Mouse (Mus musculus): ENCODE measurements around the gene Hoxb5. TPM values are rescaled to one million over a fixed set of nuclear protein-coding genes. Genes with fewer than 3 reads are reported as not detected.

Gene Hoxb5
- polyA plus RNA-seq, 1 experiment from 2014 or later: 0.07 TPM

DNA sequence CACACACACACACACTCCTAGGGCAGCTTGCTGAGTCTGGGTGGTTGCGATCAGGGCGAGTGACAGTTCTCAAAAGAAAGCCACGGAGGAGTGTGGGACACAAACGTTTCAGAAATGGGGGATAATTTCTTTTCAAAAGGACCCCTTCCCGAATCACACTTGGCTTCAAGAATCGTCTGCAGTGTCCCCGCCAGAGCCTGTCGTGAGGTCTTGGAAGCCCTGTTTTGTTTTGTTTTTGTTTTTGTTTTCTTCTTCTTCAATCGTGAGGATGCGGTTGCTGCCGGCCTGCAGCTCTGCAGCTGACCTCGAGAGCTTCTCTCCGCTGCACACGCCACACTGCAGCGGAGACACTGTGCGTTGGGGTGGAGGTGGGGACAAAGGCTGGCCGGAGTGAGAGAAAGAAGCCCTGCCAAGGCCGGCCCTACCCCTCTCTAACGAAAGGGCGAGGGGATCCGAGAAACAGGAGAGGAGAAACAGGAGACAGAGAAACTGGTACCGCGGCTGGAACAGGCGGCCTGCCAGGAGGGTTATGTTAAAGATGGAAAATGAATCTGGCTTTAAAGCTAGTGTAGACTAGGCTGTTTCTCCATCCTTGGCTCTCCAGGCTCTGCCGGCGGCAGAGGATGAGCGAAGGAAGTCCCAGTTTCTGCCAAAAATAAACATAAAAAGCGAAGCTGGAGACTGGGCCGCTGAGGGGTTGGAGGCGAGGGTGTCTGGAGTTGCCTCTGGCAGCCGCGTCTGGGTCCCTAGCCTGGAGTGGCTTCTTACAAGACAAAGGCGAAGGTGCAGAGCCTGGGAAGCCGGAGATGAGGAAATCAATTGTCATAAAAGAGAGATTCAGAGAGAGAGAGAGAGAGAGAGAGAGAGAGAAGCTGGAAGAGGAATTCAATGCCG lies 25.7 kb upstream of the Hoxb5 start:
- no peaks in the 10 kb centered on the region for H3K9me3 ChIP-seq
- no peaks in the 10 kb centered on the region for H3K36me3 ChIP-seq (replicated peaks)
- H3K27ac ChIP-seq (replicated peaks): no peak overlapping the region
- H3K4me3 ChIP-seq: no peak overlapping the region
- 2% methylated on average over 35 of the region's 35 CpGs for WGBS
- H3K27me3 ChIP-seq (replicated peaks; ENCODE audit: low read depth, poor library complexity, severe bottlenecking): peaks cover 100% of the 10 kb centered on the region
- DNase-seq (ENCODE audit: low spot score): no peak
- H3K4me1 ChIP-seq: peaks cover 2% of the 10 kb centered on the region

DNA sequence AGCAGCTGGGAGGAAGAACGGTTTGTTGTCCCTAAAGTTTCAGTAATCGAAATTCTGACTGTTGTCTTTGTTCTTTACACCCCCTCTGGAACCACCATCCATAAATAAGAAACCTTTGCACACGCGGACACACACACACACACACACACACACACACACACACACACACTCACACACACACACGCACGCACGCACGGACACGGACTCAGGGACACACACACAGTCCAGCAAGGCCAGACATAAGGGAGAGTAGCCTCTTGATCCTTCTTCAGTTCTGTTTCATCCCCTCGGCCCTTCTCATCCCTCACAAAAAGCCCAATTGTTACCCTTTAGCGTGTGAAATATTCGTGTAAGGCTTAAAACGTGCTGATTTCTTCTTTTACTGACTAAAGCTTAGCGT lies 24.8 kb upstream of the Hoxb5 start:
- Histone ChIP-seq H3K9me3 (no peaks in the 10 kb centered on the region), H3K4me3 (no peak overlapping the region), H3K27ac (replicated peaks) (no peak overlapping the region), H3K36me3 (replicated peaks) (no peaks in the 10 kb centered on the region), H3K4me1 (peaks cover 5% of the 10 kb centered on the region), H3K27me3 (replicated peaks; ENCODE audit: low read depth, poor library complexity, severe bottlenecking) (peaks cover 100% of the 10 kb centered on the region)
- DNase-seq (ENCODE audit: low spot score): no peak
- 14% methylated on average over 14 of the region's 14 CpGs for WGBS

DNA sequence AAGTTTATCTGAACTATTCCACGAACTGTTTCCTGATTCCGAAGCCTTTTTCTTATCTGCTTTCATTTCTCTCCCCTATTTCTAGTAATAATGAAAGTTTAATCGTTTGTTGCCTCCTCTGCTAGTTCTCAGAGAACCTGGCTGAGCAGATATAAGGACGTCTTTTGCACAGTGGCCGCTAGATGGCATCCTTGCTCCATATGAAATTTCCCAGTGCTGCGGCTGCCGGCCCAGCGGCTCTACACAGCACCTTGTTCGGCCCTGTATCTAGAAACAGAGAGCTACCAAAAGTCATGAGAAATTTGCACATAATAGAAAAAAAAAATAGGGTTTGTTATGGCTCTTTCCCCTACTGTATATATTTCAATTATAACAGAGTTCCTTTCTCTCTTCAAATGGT lies 24.4 kb upstream of the Hoxb5 start:
- WGBS: 1% methylated on average over 9 of the region's 9 CpGs
- DNase-seq (ENCODE audit: low spot score): peak; percentile 88
- no peaks in the 10 kb centered on the region for H3K36me3 ChIP-seq (replicated peaks)

DNA sequence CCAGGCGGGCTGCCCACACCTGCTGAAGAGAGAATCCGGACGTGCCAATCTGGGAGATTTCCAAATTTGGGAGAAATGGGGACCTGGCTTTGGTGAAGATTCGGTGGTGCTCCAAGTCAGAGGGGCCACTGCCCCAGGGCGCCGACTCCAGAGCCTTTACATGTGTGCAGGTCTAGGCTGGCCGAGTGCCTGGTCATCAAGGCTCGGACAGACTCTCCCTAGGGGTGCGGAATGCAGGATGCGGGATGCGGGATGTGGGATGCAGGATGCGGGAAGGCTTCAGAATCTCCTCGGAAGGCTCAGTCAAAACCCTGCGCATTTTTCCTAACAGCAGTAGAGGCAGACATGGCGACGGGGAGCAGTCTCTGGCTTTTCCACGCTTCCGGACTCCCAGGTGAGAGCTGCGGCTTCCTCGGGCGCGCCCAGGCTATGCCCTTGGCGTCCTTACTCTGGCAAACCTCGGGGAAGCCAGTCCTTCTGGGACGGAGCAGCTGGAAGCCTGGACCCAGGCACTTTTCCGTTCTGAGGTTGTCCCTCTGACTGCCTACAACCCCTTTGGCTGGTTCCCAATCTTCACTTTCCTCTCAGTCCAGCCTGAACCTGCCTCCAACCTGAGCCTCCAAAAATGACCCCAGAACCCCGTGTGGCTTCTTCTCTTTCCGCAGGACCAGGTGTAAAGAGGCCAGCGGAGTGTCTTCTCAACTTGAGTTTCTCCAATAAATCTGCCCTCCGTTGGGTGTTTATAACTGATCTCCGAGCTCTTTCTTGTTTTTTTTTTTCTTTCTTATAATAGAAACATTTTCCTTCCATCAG lies 23.5 kb upstream of the Hoxb5 start:
- H3K27me3 ChIP-seq (replicated peaks; ENCODE audit: low read depth, poor library complexity, severe bottlenecking): peaks cover 100% of the 10 kb centered on the region
- WGBS: 2% methylated on average over 31 of the region's 31 CpGs
- peaks cover 12% of the 10 kb centered on the region for H3K4me1 ChIP-seq
- H3K4me3 ChIP-seq: no peak overlapping the region
- no peak overlapping the region for H3K27ac ChIP-seq (replicated peaks)
- no peaks in the 10 kb centered on the region for H3K9me3 ChIP-seq
- no peak for DNase-seq (ENCODE audit: low spot score)
- H3K36me3 ChIP-seq (replicated peaks): no peaks in the 10 kb centered on the region

More for the DNA sequence above, 24.4 kb upstream of the Hoxb5 start:
- H3K27ac ChIP-seq (replicated peaks): no peak overlapping the region
- H3K27me3 ChIP-seq (replicated peaks; ENCODE audit: low read depth, poor library complexity, severe bottlenecking): peaks cover 100% of the 10 kb centered on the region
- H3K4me1 ChIP-seq: peaks cover 5% of the 10 kb centered on the region
- H3K4me3 ChIP-seq: no peak overlapping the region
- no peaks in the 10 kb centered on the region for H3K9me3 ChIP-seq

DNA sequence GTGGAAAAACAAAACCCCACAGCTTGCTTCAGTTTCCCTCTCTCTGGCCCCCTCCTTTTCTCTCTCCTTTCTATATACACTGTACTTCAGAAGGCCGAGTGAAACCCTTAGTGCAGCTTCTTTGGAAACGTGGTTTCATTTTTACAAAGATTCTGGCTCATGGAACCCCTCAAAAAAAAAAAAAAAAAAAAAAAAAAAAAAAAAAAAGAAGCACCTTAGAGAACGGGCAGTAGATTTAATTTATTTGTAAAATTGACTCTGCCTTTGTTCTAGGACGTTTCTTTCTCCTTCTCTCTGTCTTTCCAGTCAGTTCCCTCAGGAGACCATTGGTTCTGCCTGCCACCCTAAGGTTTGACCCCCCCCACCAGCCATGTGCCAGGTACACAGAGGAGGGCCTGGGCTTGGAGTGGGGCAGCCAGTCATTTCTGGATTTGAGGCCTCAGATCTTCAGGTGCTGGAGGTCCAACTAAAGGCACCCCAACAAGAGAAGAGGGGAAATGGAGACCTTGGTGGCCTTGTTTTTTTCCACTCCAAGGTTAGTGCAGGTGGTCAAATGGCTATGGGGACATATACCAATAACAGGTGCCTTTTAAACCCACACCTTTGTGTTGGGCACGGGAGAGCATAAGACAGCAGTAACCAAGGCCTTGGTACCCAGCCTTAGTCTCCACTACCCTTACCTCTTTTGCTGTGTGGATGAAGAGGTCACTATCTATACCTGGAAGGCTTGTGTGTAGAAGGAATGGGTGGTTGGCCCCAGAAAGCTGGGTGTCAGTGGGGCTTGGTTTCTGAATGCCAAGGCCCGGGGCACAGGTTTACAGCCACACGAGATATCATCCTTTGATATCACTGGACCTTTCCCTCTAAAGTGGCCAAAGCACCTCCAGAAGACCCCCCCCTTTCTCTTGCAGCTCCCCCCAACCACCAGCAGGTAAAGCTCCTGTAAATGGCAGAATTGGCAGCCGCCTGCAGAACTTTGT lies 22.4 kb upstream of the Hoxb5 start:
- H3K4me1 ChIP-seq: peaks cover 15% of the 10 kb centered on the region
- H3K4me3 ChIP-seq: no peak overlapping the region
- no peaks in the 10 kb centered on the region for H3K9me3 ChIP-seq
- H3K27ac ChIP-seq (replicated peaks): no peak overlapping the region
- WGBS: 5% methylated on average over 8 of the region's 8 CpGs
- no peak for DNase-seq (ENCODE audit: low spot score)
- H3K36me3 ChIP-seq (replicated peaks): no peaks in the 10 kb centered on the region
- peaks cover 100% of the 10 kb centered on the region for H3K27me3 ChIP-seq (replicated peaks; ENCODE audit: low read depth, poor library complexity, severe bottlenecking)

DNA sequence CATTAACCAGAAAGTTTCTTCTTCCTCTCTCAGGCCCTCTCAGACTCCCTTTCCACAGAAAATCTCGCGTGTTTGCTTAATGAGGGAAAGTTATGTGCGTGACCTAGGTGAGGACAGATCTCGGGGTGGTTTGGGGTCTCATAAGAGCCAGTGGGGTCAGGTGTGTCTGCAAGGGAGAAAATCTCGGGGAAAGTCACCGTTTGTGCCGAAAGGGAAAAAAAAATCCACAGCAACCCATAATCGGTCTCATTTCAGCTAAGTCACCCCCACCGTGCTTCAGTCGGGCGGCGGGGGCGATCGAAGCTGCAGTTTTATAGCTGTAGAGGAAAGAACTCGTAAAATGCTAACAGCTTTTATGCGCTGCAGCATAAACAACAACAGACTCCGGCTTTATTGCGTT lies 21.7 kb upstream of the Hoxb5 start:
- Histone ChIP-seq H3K4me1 (peaks cover 15% of the 10 kb centered on the region), H3K9me3 (no peaks in the 10 kb centered on the region), H3K27me3 (replicated peaks; ENCODE audit: low read depth, poor library complexity, severe bottlenecking) (peaks cover 100% of the 10 kb centered on the region), H3K4me3 (no peak overlapping the region), H3K36me3 (replicated peaks) (no peaks in the 10 kb centered on the region), H3K27ac (replicated peaks) (no peak overlapping the region)
- DNase-seq (ENCODE audit: low spot score): no peak
- 5% methylated on average over 18 of the region's 18 CpGs for WGBS

DNA sequence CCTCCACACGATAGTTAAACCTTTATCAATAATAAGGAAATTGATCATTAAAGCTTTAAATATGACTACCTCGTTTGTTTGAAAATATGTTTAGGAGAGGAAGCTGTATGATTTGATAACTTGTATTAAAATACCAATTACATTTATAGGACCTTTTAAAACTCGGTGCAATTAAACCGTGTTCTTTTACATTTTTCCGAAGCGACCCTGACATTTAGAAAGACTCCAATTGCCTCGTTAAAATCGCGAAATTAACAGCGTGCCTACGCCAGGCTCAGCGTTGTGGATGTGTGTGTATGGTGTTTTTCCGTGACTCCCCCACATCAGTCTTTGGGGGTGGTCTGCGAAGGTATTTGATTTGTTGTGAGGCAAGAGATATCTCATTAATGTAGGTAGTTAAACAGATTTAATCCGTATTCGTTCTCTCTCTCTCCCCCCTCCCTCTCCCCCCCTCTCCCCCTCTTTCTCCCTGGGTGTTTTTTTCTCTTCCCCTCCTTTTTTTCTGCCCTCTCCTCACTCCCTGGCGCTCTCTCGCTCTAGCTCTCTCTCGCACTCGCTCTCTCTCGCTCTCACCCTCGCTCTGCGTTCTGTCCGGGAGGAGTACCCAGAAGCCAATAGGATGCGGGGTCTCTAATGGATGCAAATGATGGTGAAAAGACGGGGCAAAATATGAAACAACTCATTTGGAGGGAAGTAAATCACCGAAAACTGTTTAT lies 21.1 kb upstream of the Hoxb5 start, which contains the start of gene Hoxb8:
Hoxb8 (plus strand) TSS at position 51 of the 716 bp plus-strand sequence.
- peaks cover 19% of the 10 kb centered on the region for H3K4me1 ChIP-seq
- no peaks in the 10 kb centered on the region for H3K9me3 ChIP-seq
- H3K4me3 ChIP-seq: no peak within 1 kb of the TSS
- H3K27ac ChIP-seq (replicated peaks): no peak within 1 kb of the TSS
- no peaks in the 10 kb centered on the region for H3K36me3 ChIP-seq (replicated peaks)
- DNase-seq (ENCODE audit: low spot score): no peak
- WGBS: 2% methylated on average over 27 of the region's 27 CpGs
- H3K27me3 ChIP-seq (replicated peaks; ENCODE audit: low read depth, poor library complexity, severe bottlenecking): peaks cover 100% of the 10 kb centered on the region

DNA sequence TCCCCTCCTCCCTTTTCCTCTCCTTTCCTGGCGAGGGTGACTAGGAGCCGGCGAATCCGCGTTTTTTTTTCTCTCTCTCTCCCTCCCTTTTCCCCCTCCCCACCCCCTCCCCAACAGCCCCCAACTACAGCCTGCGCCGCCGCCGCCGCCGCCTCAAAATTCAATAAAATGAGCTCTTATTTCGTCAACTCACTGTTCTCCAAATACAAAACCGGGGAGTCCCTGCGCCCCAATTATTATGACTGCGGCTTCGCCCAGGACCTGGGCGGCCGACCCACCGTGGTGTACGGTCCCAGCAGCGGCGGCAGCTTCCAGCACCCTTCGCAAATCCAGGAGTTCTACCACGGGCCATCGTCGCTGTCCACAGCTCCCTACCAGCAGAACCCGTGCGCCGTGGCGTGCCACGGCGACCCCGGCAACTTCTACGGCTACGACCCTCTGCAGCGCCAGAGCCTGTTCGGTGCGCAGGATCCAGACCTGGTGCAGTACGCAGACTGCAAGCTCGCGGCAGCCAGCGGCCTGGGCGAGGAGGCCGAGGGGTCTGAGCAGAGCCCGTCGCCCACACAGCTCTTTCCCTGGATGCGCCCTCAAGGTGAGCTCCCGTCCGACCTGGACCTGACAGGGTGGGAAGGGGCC lies 20.2 kb upstream of the Hoxb5 start:
- peaks cover 100% of the 10 kb centered on the region for H3K27me3 ChIP-seq (replicated peaks; ENCODE audit: low read depth, poor library complexity, severe bottlenecking)
- under 1% methylated on average over 49 of the region's 49 CpGs for whole genome bisulfite sequencing
- H3K9me3 ChIP-seq: no peaks in the 10 kb centered on the region
- no peak overlapping the region for H3K27ac ChIP-seq (replicated peaks)
- DNase-seq (ENCODE audit: low spot score): peak; percentile 79
- peaks cover 20% of the 10 kb centered on the region for H3K4me1 ChIP-seq
- no peaks in the 10 kb centered on the region for H3K36me3 ChIP-seq (replicated peaks)
- H3K4me3 ChIP-seq: 0 out of 2 replicates have a peak overlapping the region, but pooled peaks have one; percentile 11

DNA sequence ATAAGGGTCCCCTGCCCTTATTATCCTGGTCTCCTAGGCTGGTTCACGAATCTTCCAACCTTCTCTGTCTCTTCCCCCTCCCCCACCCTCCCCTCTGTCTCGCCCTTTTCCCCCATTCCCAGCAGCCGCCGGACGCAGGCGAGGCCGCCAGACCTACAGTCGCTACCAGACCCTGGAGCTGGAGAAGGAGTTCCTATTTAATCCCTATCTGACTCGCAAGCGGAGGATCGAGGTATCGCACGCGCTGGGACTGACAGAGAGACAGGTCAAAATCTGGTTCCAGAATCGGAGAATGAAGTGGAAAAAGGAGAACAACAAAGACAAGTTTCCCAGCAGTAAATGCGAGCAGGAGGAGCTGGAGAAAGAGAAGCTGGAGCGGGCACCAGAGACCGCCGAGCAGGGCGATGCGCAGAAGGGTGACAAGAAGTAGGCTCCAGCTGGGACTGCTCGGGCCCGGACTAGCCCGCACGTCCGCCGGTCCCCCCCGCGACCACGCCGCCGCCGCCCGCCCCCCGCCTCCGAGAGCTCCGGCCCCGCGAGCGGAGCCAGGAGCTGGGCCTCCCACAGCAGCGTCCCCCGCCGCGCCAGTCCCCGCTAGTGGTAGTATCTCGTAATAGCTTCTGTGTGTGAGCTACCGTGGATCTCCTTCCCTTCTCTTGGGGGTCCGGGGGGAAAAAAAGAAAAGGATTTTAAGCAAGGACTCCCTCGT lies 18.9 kb upstream of the Hoxb5 start:
- H3K36me3 ChIP-seq (replicated peaks): no peaks in the 10 kb centered on the region
- peak; percentile 72 for DNase-seq (ENCODE audit: low spot score)
- no peaks in the 10 kb centered on the region for H3K9me3 ChIP-seq
- H3K4me1 ChIP-seq: peaks cover 20% of the 10 kb centered on the region
- peaks cover 100% of the 10 kb centered on the region for H3K27me3 ChIP-seq (replicated peaks; ENCODE audit: low read depth, poor library complexity, severe bottlenecking)
- no peak overlapping the region for H3K27ac ChIP-seq (replicated peaks)
- WGBS: under 1% methylated on average over 49 of the region's 49 CpGs
- H3K4me3 ChIP-seq: peak overlapping the region; percentile 42

DNA sequence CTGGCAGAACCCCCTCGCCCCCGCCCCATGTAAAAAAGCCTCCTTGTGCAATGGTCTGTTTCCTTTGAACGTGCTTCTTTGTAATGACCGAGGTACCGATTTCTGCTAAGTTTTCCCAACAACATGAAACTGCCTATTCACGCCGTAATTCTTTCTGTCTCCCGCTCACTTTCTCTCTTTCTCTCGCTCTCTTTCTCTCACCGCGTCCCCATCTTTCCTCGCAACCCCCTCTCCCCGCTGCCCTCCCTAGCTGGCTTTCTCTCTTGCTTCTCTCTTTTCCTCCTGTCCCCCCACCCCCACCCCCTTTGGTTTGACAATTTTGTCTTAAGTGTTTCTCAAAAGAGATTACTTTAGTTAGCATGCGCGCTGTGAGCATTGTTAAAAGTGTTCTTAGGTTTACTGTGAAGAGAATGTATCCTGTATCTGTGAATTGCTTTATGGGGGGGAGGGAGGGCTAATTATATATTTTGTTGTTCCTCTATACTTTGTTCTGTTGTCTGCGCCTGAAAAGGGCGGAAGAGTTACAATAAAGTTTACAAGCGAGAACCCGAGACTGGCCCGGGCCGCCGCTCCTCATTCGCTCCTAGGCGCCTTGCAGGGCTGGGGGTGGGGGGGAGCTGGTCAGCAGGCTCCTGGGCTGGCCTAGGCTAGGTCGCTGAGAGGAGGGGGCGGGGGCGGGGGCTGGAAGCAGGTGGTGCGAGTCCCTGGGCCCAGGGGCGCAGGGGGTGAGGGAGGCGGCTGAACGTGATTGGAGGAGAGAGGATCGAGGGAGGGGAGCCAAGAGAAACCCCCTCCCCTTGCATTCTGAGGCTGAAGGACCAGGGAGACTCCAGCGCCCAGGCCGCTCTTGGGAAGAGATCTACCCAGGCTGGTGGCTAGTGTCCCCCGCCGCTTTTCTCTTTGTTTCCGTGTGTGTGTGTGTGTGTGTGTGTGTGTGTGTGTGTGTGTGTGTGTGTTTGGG lies 18.1 kb upstream of the Hoxb5 start:
- Histone ChIP-seq H3K4me3 (peak overlapping the region; percentile 42; the same call in 1 of the 2 replicates), H3K27ac (replicated peaks) (no peak overlapping the region), H3K27me3 (replicated peaks; ENCODE audit: low read depth, poor library complexity, severe bottlenecking) (peaks cover 100% of the 10 kb centered on the region), H3K36me3 (replicated peaks) (no peaks in the 10 kb centered on the region), H3K4me1 (peaks cover 20% of the 10 kb centered on the region), H3K9me3 (no peaks in the 10 kb centered on the region)
- no peak for DNase-seq (ENCODE audit: low spot score)
- WGBS: under 1% methylated on average over 36 of the region's 37 CpGs
